In genomic region chr12:37880042-37881017, GRCm38 (mm10) we compare ENCODE assay signal across 8 mouse cellular contexts.
DNase-seq lines count a peak whose midpoint lies in the region; ATAC-seq and TF ChIP-seq lines count a peak whose summit lies in the region.

No protein-coding gene starts in this region.

- TF ChIP-seq CTCF in embryonic fibroblast, embryonic 13.5 days (IDR thresholded peaks at IDR 0.05; ENCODE audit: borderline replicate concordance, insufficient read depth, low read length): no peak

- peak overlapping the region; percentile 44 for H3K4me3 ChIP-seq in kidney, embryonic 16.5 days (ENCODE audit: low read length)
- peak overlapping the region; percentile 26 for H3K4me3 ChIP-seq in embryonic fibroblast, embryonic 13.5 days (ENCODE audit: insufficient read depth, low read length)
- peak overlapping the region; percentile 50 for H3K4me3 ChIP-seq in heart, embryonic 16.5 days (ENCODE audit: low read length)
- peak overlapping the region; percentile 34 for H3K4me3 ChIP-seq in stomach, embryonic 14.5 days (ENCODE audit: low read depth, low read length)

- DNase-seq in kidney, postnatal 14 days: no peak
- peak; percentile 74 to 75 for DNase-seq in layer of hippocampus, postnatal 36 days
- peak; percentile 2 for DNase-seq in lung, postnatal 36 days
- DNase-seq in ovary, postnatal 10 days (ENCODE audit: low spot score): no peak

- H3K27me3 ChIP-seq in kidney, embryonic 16.5 days (ENCODE audit: insufficient read depth, low read length): no peaks in the 10 kb centered on the region
- H3K27me3 ChIP-seq in heart, embryonic 16.5 days (ENCODE audit: control insufficient read depth, insufficient read depth, low read length): no peaks in the 10 kb centered on the region
- H3K27me3 ChIP-seq in stomach, embryonic 14.5 days (ENCODE audit: control insufficient read depth, insufficient read depth, low read length): no peaks in the 10 kb centered on the region

- peak overlapping the region; percentile 58 for H3K4me2 ChIP-seq in kidney, embryonic 16.5 days (replicated peaks; ENCODE audit: low read depth, low read length)
- peak overlapping the region; percentile 88 for H3K4me2 ChIP-seq in heart, embryonic 16.5 days (ENCODE audit: low read depth, low read length)
- H3K4me2 ChIP-seq in stomach, embryonic 14.5 days (replicated peaks; ENCODE audit: low read depth, low read length): peak overlapping the region; percentile 79

- H3K4me1 ChIP-seq in kidney, embryonic 16.5 days (ENCODE audit: insufficient read depth, low read length): no peaks in the 10 kb centered on the region
- no peaks in the 10 kb centered on the region; the same call in 1 of the 2 replicates for H3K4me1 ChIP-seq in embryonic fibroblast, embryonic 13.5 days (ENCODE audit: control insufficient read depth, insufficient read depth, low read length)
- H3K4me1 ChIP-seq in heart, embryonic 16.5 days (ENCODE audit: control insufficient read depth, insufficient read depth, low read length): peaks cover 2% of the 10 kb centered on the region; the same call in 1 of the 2 replicates
- 0 out of 2 replicates have a peak, but pooled peaks cover 4% of the 10 kb centered on the region for H3K4me1 ChIP-seq in stomach, embryonic 14.5 days (ENCODE audit: control insufficient read depth, insufficient read depth, low read length)

- H3K9me3 ChIP-seq in kidney, embryonic 16.5 days (ENCODE audit: low read length): no peaks in the 10 kb centered on the region
- no peaks in the 10 kb centered on the region for H3K9me3 ChIP-seq in heart, embryonic 16.5 days (replicated peaks; ENCODE audit: control insufficient read depth, low read length)
- no peaks in the 10 kb centered on the region for H3K9me3 ChIP-seq in stomach, embryonic 14.5 days (ENCODE audit: control insufficient read depth, low read depth, low read length)

- peak; percentile 73; the same call in 1 of the 2 replicates for ATAC-seq in kidney, embryonic 16.5 days (ENCODE audit: low FRiP score, low TSS enrichment)
- ATAC-seq in heart, embryonic 16.5 days (replicated peaks; ENCODE audit: extremely low read depth, insufficient read depth, low FRiP score): peak; percentile 52; the same call in 1 of the 2 replicates
- peak; percentile 28; the same call in 1 of the 2 replicates for ATAC-seq in stomach, embryonic 14.5 days (ENCODE audit: insufficient number of reproducible peaks, insufficient read depth, low FRiP score, low read depth)

- WGBS in kidney, embryonic 16.5 days: under 1% methylated on average over 26 of the region's 26 CpGs
- 3% methylated on average over 23 of the region's 26 CpGs for WGBS in heart, embryonic 16.5 days
- 2% methylated on average over 26 of the region's 26 CpGs for WGBS in stomach, embryonic 14.5 days

- H3K36me3 ChIP-seq in kidney, embryonic 16.5 days (ENCODE audit: insufficient read depth, low read length): no peaks in the 10 kb centered on the region
- no peaks in the 10 kb centered on the region for H3K36me3 ChIP-seq in heart, embryonic 16.5 days (ENCODE audit: control insufficient read depth, insufficient read depth)
- no peaks in the 10 kb centered on the region for H3K36me3 ChIP-seq in stomach, embryonic 14.5 days (ENCODE audit: control insufficient read depth, insufficient read depth, low read length)

- TF ChIP-seq POLR2A in embryonic fibroblast, embryonic 13.5 days (IDR thresholded peaks at IDR 0.05; ENCODE audit: low read depth, low read length): no peak

- no peak overlapping the region for H3K27ac ChIP-seq in kidney, embryonic 16.5 days (ENCODE audit: low read length)
- H3K27ac ChIP-seq in embryonic fibroblast, embryonic 13.5 days (ENCODE audit: insufficient read depth, low read length): no peak overlapping the region
- H3K27ac ChIP-seq in heart, embryonic 16.5 days (ENCODE audit: low read length): no peak overlapping the region
- H3K27ac ChIP-seq in stomach, embryonic 14.5 days (ENCODE audit: low read length): no peak overlapping the region

- peak overlapping the region; percentile 13 for H3K9ac ChIP-seq in kidney, embryonic 16.5 days (replicated peaks; ENCODE audit: low read length)
- H3K9ac ChIP-seq in heart, embryonic 16.5 days (ENCODE audit: low read length): no peak overlapping the region
- no peak overlapping the region for H3K9ac ChIP-seq in stomach, embryonic 14.5 days (replicated peaks; ENCODE audit: low read depth, low read length)

Comparison
In these comparisons a context has a peak if more than half of its experiments do, and no peak if none do; other contexts are left out.
1. DNase-seq: peak in layer of hippocampus, postnatal 36 days (2 of 2) and lung, postnatal 36 days (single experiment); none in kidney, postnatal 14 days (single experiment) and ovary, postnatal 10 days (single experiment).
2. Peak in every context shown above with its lines, with median percentiles within 50 percentile points of each other: ATAC-seq, H3K4me2 ChIP-seq and H3K4me3 ChIP-seq.